Mouse (Mus musculus): ENCODE results near the gene R3hdml.

DNA sequence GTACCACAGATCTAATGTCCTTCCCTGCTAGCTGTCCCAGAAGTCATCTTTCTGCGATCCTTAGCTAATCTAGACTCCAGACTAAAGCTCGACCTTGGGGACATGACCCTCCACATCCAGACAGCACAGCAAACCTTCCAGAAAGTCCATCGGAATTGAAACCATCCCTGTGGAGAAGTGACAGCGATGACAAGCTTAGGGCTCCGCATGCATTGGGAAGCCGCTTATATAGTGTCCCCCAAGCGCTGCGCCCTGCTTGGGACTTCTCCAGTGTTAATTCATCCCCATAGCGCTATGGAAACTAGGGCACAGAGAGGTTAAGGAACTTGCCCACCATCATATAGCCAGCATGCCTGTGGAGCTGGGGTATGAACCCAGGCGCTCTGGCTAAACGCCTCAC, 29.3 kb upstream of the R3hdml start:
- TF ChIP-seq CTCF (IDR thresholded peaks at IDR 0.05; ENCODE audit: borderline replicate concordance, insufficient read depth, low read length) (no peak), POLR2A (IDR thresholded peaks at IDR 0.05; ENCODE audit: low read depth, low read length) (no peak)
